Mouse (Mus musculus) midbrain, postnatal 0 days (tissue): ENCODE measurements at regions not wholly inside any gene's neighbourhood (a gene's known extent, or its start where the extent isn't known, plus 50 kb on each side); places are given as distances from the start of the nearest gene placed in this dataset.

Source experiments
- ATAC-seq: fragments of 200-750 bp; cut with Nextera tagmentation; 2 replicates; pipeline ENCODE4 v1.8.0; 2017; ENCODE audit warnings: moderate number of reproducible peaks, mild to moderate bottlenecking, moderate TSS enrichment, moderate library complexity; ENCODE audit not compliant: low FRiP score
- DNase-seq: peaks from one replicate; pipeline ENCODE4 v3.0.0-alpha.2; 2015; ENCODE audit warnings: low spot score
- H3K27ac ChIP-seq: fragments of 300-500 bp; sonication (generic); 2 replicates; pipeline ENCODE4 v1.5.1; 2014; ENCODE audit warnings: low read depth, mild to moderate bottlenecking, low read length, mixed read lengths
- H3K27me3 ChIP-seq: fragments of 300-500 bp; sonication (generic); 2 replicates; pipeline ENCODE4 v1.6.1; 2014; ENCODE audit warnings: low read length, control low read depth, mixed read lengths; ENCODE audit not compliant: insufficient read depth
- H3K36me3 ChIP-seq: fragments of 300-500 bp; sonication (generic); 2 replicates; pipeline ENCODE4 v1.6.1; 2014; ENCODE audit warnings: low read length, control low read depth, mixed read lengths; ENCODE audit not compliant: insufficient read depth
- H3K4me1 ChIP-seq: fragments of 300-500 bp; sonication (generic); 2 replicates; pipeline ENCODE4 v1.6.1; 2014; ENCODE audit warnings: mild to moderate bottlenecking, control low read depth, antibody characterized with exemption, low read length, mixed read lengths; ENCODE audit not compliant: insufficient read depth
- H3K4me2 ChIP-seq: fragments of 300-500 bp; sonication (generic); 2 replicates; pipeline ENCODE4 v1.6.1; 2014; ENCODE audit warnings: low read depth, mild to moderate bottlenecking, low read length, mixed read lengths; ENCODE audit not compliant: poor library complexity, severe bottlenecking
- H3K4me3 ChIP-seq: fragments of 300-500 bp; sonication (generic); 2 replicates; pipeline ENCODE4 v1.5.1; 2014; ENCODE audit warnings: low read depth, mild to moderate bottlenecking, low read length, moderate library complexity
- H3K9ac ChIP-seq: fragments of 300-500 bp; sonication (generic); replicated peaks from 2 replicates; pipeline ENCODE4 v1.6.1; 2014; ENCODE audit warnings: mild to moderate bottlenecking, low read length, moderate library complexity, mixed read lengths; ENCODE audit not compliant: poor library complexity, severe bottlenecking
- H3K9me3 ChIP-seq: fragments of 300-500 bp; sonication (generic); 2 replicates; pipeline ENCODE4 v1.6.1; 2016; ENCODE audit warnings: low read length, control low read depth
- CTCF ChIP-seq: IDR thresholded peaks from 2 replicates; pipeline ENCODE4 v1.5.1; 2016; ENCODE audit warnings: antibody characterized with exemption, mild to moderate bottlenecking
- WGBS: fragments of 180-500 bp; shearing (Covaris S2); extraction: QIAGEN DNeasy Blood & Tissue Kit; methylation state at CpG from one replicate; pipeline ENCODE4 v1.1.7; 2014; 5-methylcytosine and 5-hydroxymethylcytosine counted together

GRCm38 (mm10) chr1:193700217-193700616 is 330.1 kb upstream of the Camk1g start:
- WGBS = 75% methylated on average over 3 of the region's 3 CpGs
- no peak for ATAC-seq
- no peaks in the 10 kb centered on the region for H3K9me3 ChIP-seq
- no peaks in the 10 kb centered on the region for H3K4me1 ChIP-seq
- H3K27me3 ChIP-seq = no peaks in the 10 kb centered on the region; the same call in none of the 2 replicates
- no peak overlapping the region for H3K9ac ChIP-seq
- DNase-seq = no peak
- no peak overlapping the region for H3K27ac ChIP-seq
- TF ChIP-seq CTCF = no peak
- H3K36me3 ChIP-seq = no peaks in the 10 kb centered on the region
- no peak overlapping the region for H3K4me3 ChIP-seq
- no peak overlapping the region for H3K4me2 ChIP-seq

- H3K4me1 ChIP-seq = no peaks in the 10 kb centered on the region
- no peak overlapping the region for H3K4me2 ChIP-seq
- TF ChIP-seq CTCF = peak; percentile 99
- no peaks in the 10 kb centered on the region for H3K36me3 ChIP-seq
- peak; percentile 89 for DNase-seq
- H3K4me3 ChIP-seq = no peak overlapping the region
- H3K9ac ChIP-seq = no peak overlapping the region
- 7% methylated on average over 7 of the region's 7 CpGs for WGBS
- H3K9me3 ChIP-seq = no peaks in the 10 kb centered on the region
- peak; percentile 70; the same call in 1 of the 2 replicates for ATAC-seq
- no peak overlapping the region for H3K27ac ChIP-seq
- H3K27me3 ChIP-seq = no peaks in the 10 kb centered on the region; the same call in none of the 2 replicates
Measured at GRCm38 (mm10) chr1:193698603-193699266, 328.6 kb upstream of the Camk1g start.

- ATAC-seq (no peak), DNase-seq (no peak)
- H3K4me2 ChIP-seq = no peak overlapping the region
- TF ChIP-seq CTCF = no peak
- H3K27me3 ChIP-seq = no peaks in the 10 kb centered on the region; the same call in none of the 2 replicates
- H3K9ac ChIP-seq = no peak overlapping the region
- 81% methylated on average over 3 of the region's 3 CpGs for WGBS
- no peaks in the 10 kb centered on the region for H3K9me3 ChIP-seq
- H3K4me3 ChIP-seq = no peak overlapping the region
- H3K27ac ChIP-seq = no peak overlapping the region
- H3K4me1 ChIP-seq = no peaks in the 10 kb centered on the region
- no peaks in the 10 kb centered on the region for H3K36me3 ChIP-seq
Measured at GRCm38 (mm10) chr1:193697857-193698256, 327.8 kb upstream of the Camk1g start.

GRCm38 (mm10) chr1:193697001-193697400 is 326.9 kb upstream of the Camk1g start:
- Histone ChIP-seq H3K4me3 (no peak overlapping the region), H3K36me3 (no peaks in the 10 kb centered on the region), H3K9ac (no peak overlapping the region), H3K9me3 (no peaks in the 10 kb centered on the region), H3K4me1 (no peaks in the 10 kb centered on the region), H3K27me3 (no peaks in the 10 kb centered on the region; the same call in none of the 2 replicates), H3K27ac (no peak overlapping the region), H3K4me2 (no peak overlapping the region)
- no peak for TF ChIP-seq CTCF
- WGBS = 43% methylated on average over 4 of the region's 4 CpGs
- ATAC-seq (no peak), DNase-seq (no peak)

GRCm38 (mm10) chr1:193692991-193693390 is 322.9 kb upstream of the Camk1g start:
- no peaks in the 10 kb centered on the region for H3K27me3 ChIP-seq
- no peaks in the 10 kb centered on the region for H3K9me3 ChIP-seq
- H3K4me1 ChIP-seq = no peaks in the 10 kb centered on the region
- no peak for TF ChIP-seq CTCF
- H3K4me3 ChIP-seq = no peak overlapping the region
- no peak overlapping the region for H3K27ac ChIP-seq
- no peak for ATAC-seq
- no peak overlapping the region for H3K4me2 ChIP-seq
- H3K9ac ChIP-seq = no peak overlapping the region
- H3K36me3 ChIP-seq = no peaks in the 10 kb centered on the region
- WGBS = 20% methylated on average over 3 of the region's 3 CpGs
- DNase-seq = no peak

GRCm38 (mm10) chr1:193689601-193690000 is 319.5 kb upstream of the Camk1g start:
- Histone ChIP-seq H3K4me1 (no peaks in the 10 kb centered on the region), H3K36me3 (no peaks in the 10 kb centered on the region), H3K4me3 (no peak overlapping the region), H3K4me2 (no peak overlapping the region), H3K9me3 (no peaks in the 10 kb centered on the region), H3K27ac (no peak overlapping the region), H3K9ac (no peak overlapping the region), H3K27me3 (no peaks in the 10 kb centered on the region)
- ATAC-seq = no peak
- WGBS = 40% methylated on average over 4 of the region's 4 CpGs
- no peak for DNase-seq
- no peak for TF ChIP-seq CTCF
